Mouse (Mus musculus) CH12.LX (cell line): ENCODE results near the gene Tnfrsf11a. TPM values are rescaled to one million over a fixed set of nuclear protein-coding genes. Genes with fewer than 3 reads are reported as not detected.
A peak's percentile ranks its signal among the peaks of the same experiment; 100 is the strongest.

Experiments used
- DNase-seq: peaks from one replicate; pipeline ENCODE4 v3.0.0-alpha.2; 2013; ENCODE audit errors: extremely low read depth
- H3K27ac ChIP-seq: 2 replicates; pipeline ENCODE4 v1.5.1; 2012; ENCODE audit warnings: low read depth, mild to moderate bottlenecking, control low read depth, moderate library complexity; ENCODE audit not compliant: insufficient read depth
- H3K27me3 ChIP-seq: replicated peaks from 2 replicates; pipeline ENCODE3; 2012; ENCODE audit warnings: inconsistent platforms
- H3K36me3 ChIP-seq, 2 experiments: replicated peaks in 1 of 2; 2 replicates each; pipeline versions ENCODE3 to v1.6.1; 2012; ENCODE audit warnings: inconsistent platforms in 1 of 2, low read length in 1 of 2, mild to moderate bottlenecking in 1 of 2, mixed read lengths in 1 of 2, moderate library complexity in 1 of 2; ENCODE audit not compliant: control insufficient read depth in 1 of 2, insufficient read depth in 1 of 2
- H3K4me1 ChIP-seq, 2 experiments: 2 replicates each; pipeline ENCODE4 v1.6.1; 2012; ENCODE audit warnings: inconsistent platforms in 1 of 2, moderate library complexity in 1 of 2; ENCODE audit not compliant: insufficient read depth in 2 of 2, control insufficient read depth in 1 of 2
- H3K4me2 ChIP-seq: 2 replicates; pipeline ENCODE4 v1.6.1; 2012; ENCODE audit warnings: low read depth, mild to moderate bottlenecking, control low read depth; ENCODE audit not compliant: poor library complexity, insufficient read depth, severe bottlenecking
- H3K4me3 ChIP-seq, 3 experiments: fragments of 150-350 bp in 1 of 3; sonication (generic) in 1 of 3; replicated peaks in 1 of 3; 2 replicates each; pipeline versions ENCODE3 to v1.5.1; 2011 to 2012; ENCODE audit warnings: low read depth in 2 of 3, low read length in 2 of 3, mild to moderate bottlenecking in 2 of 3, moderate library complexity in 2 of 3, control low read depth in 1 of 3, improper control_type of control experiment in 1 of 3, inconsistent platforms in 1 of 3, mixed read lengths in 1 of 3; ENCODE audit not compliant: poor library complexity in 1 of 3
- H3K79me2 ChIP-seq: replicated peaks from 2 replicates; pipeline ENCODE4 v1.6.1; 2012; ENCODE audit warnings: mild to moderate bottlenecking, moderate library complexity; ENCODE audit not compliant: control insufficient read depth, poor library complexity, insufficient read depth, severe bottlenecking; ENCODE audit errors: extremely low read depth
- H3K9ac ChIP-seq: 2 replicates; pipeline ENCODE4 v1.6.1; 2012; ENCODE audit warnings: low read depth, mild to moderate bottlenecking, control low read depth, moderate library complexity; ENCODE audit not compliant: insufficient read depth
- H3K9me3 ChIP-seq: replicated peaks from 2 replicates; pipeline ENCODE3; 2012; ENCODE audit warnings: low read length, inconsistent platforms, mixed read lengths
- CHD1 ChIP-seq: IDR thresholded peaks from 2 replicates; pipeline ENCODE4 v1.6.1; 2012; ENCODE audit warnings: low read depth, low read length, improper control_type of control experiment, inconsistent platforms
- CTCF ChIP-seq, 2 experiments: IDR thresholded peaks in 1 of 2; conservative IDR thresholded peaks in 1 of 2; 2 replicates each; pipeline ENCODE4 v1.5.1; 2011 to 2012; ENCODE audit warnings: low read depth in 2 of 2, low read length in 2 of 2, improper control_type of control experiment in 1 of 2, inconsistent platforms in 1 of 2, mild to moderate bottlenecking in 1 of 2, moderate library complexity in 1 of 2
- ELF1 ChIP-seq: IDR thresholded peaks from 2 replicates; pipeline ENCODE4 v1.6.1; 2014; ENCODE audit warnings: low read depth, mild to moderate bottlenecking, inconsistent platforms, low read length, improper control_type of control experiment
- EP300 ChIP-seq: IDR thresholded peaks from 2 replicates; pipeline ENCODE4 v1.6.1; 2011; ENCODE audit warnings: low read length, improper control_type of control experiment
- GABPA ChIP-seq: IDR thresholded peaks from 2 replicates; pipeline ENCODE4 v1.6.1; 2012; ENCODE audit warnings: low read depth, low read length, improper control_type of control experiment, inconsistent platforms; ENCODE audit not compliant: insufficient replicate concordance
- HCFC1 ChIP-seq: IDR thresholded peaks from 2 replicates; pipeline ENCODE4 v1.6.1; 2012; ENCODE audit warnings: low read depth, mild to moderate bottlenecking, inconsistent platforms, low read length, improper control_type of control experiment
- JUND ChIP-seq: conservative IDR thresholded peaks from 2 replicates; pipeline ENCODE4 v1.6.1; 2011; ENCODE audit warnings: low read depth, low read length, improper control_type of control experiment
- KAT2A ChIP-seq: IDR thresholded peaks from 2 replicates; pipeline ENCODE4 v1.6.1; 2012; ENCODE audit warnings: low read length, improper control_type of control experiment, inconsistent platforms; ENCODE audit not compliant: insufficient replicate concordance
- MAX ChIP-seq: IDR thresholded peaks from 2 replicates; pipeline ENCODE4 v1.6.1; 2011; ENCODE audit warnings: low read length, improper control_type of control experiment
- MEF2A ChIP-seq: IDR thresholded peaks from 2 replicates; pipeline ENCODE4 v1.6.1; 2014; ENCODE audit warnings: low read depth, mild to moderate bottlenecking, inconsistent platforms, low read length, improper control_type of control experiment, borderline replicate concordance
- MXI1 ChIP-seq: IDR thresholded peaks from 2 replicates; pipeline ENCODE4 v1.6.1; 2011; ENCODE audit warnings: mild to moderate bottlenecking, low read depth, low read length, improper control_type of control experiment
- MYC ChIP-seq: IDR thresholded peaks from 2 replicates; pipeline ENCODE4 v1.6.1; 2011; ENCODE audit warnings: low read depth, mild to moderate bottlenecking, improper control_type of control experiment, low read length
- NELFE ChIP-seq: IDR thresholded peaks from 2 replicates; pipeline ENCODE4 v1.6.1; 2011; ENCODE audit warnings: low read depth, low read length, improper control_type of control experiment
- PAX5 ChIP-seq: IDR thresholded peaks from 2 replicates; pipeline ENCODE4 v1.6.1; 2012; ENCODE audit warnings: low read length, inconsistent platforms, mixed read lengths
- POLR2AphosphoS2 ChIP-seq: IDR thresholded peaks from 2 replicates; pipeline ENCODE4 v1.6.1; 2011; ENCODE audit warnings: low read depth, low read length, improper control_type of control experiment
- RAD21 ChIP-seq: IDR thresholded peaks from 2 replicates; pipeline ENCODE4 v1.6.1; 2011; ENCODE audit warnings: low read depth, mild to moderate bottlenecking, low read length, improper control_type of control experiment, moderate library complexity
- RCOR1 ChIP-seq: conservative IDR thresholded peaks from 2 replicates; pipeline ENCODE4 v1.6.1; 2012; ENCODE audit warnings: low read depth, mild to moderate bottlenecking, inconsistent platforms, low read length, improper control_type of control experiment
- SMC3 ChIP-seq: IDR thresholded peaks from 2 replicates; pipeline ENCODE4 v1.6.1; 2011; ENCODE audit warnings: low read depth, low read length, improper control_type of control experiment
- TBP ChIP-seq: conservative IDR thresholded peaks from 2 replicates; pipeline ENCODE4 v1.6.1; 2011; ENCODE audit warnings: low read depth, low read length, improper control_type of control experiment
- UBTF ChIP-seq: IDR thresholded peaks from 2 replicates; pipeline ENCODE4 v1.6.1; 2012; ENCODE audit warnings: low read depth, mild to moderate bottlenecking, inconsistent platforms, low read length, improper control_type of control experiment, moderate library complexity
- USF1 ChIP-seq: IDR thresholded peaks from 2 replicates; pipeline ENCODE4 v1.6.1; 2014; ENCODE audit warnings: low read depth, mild to moderate bottlenecking, inconsistent platforms, low read length, improper control_type of control experiment
- USF2 ChIP-seq: conservative IDR thresholded peaks from 2 replicates; pipeline ENCODE4 v1.6.1; 2011; ENCODE audit warnings: low read depth, low read length, improper control_type of control experiment
- ZC3H11A ChIP-seq: IDR thresholded peaks from 2 replicates; pipeline ENCODE4 v1.6.1; 2012; ENCODE audit warnings: low read depth, mild to moderate bottlenecking, inconsistent platforms, low read length, improper control_type of control experiment
- ZKSCAN1 ChIP-seq: IDR thresholded peaks from 2 replicates; pipeline ENCODE4 v1.6.1; 2012; ENCODE audit warnings: low read depth, inconsistent platforms, low read length, improper control_type of control experiment, borderline replicate concordance
- ZMIZ1 ChIP-seq: IDR thresholded peaks from 2 replicates; pipeline ENCODE4 v1.6.1; 2012; ENCODE audit warnings: low read depth, mild to moderate bottlenecking, inconsistent platforms, low read length, improper control_type of control experiment
- ZNF384 ChIP-seq: IDR thresholded peaks from 2 replicates; pipeline ENCODE4 v1.6.1; 2012; ENCODE audit warnings: low read depth, low read length, improper control_type of control experiment, inconsistent platforms
- dilution Hi-C: fragments of 300-500 bp; cut with MboI; formaldehyde crosslinking; loops from 2 replicates; pipeline ENCODE4 v1.14.3; 2020; ENCODE audit warnings: low sequenced_read_pairs; ENCODE audit not compliant: extremely low pct_unique_long_range_greater_than_20kb, extremely low pct_ligation_motif_present
- in situ Hi-C: fragments of 300-500 bp; cut with MboI; formaldehyde crosslinking; loops from 3 replicates; pipeline ENCODE4 v1.14.3; 2019; ENCODE audit warnings: low sequenced_read_pairs, low pct_ligation_motif_present, low pct_unique_long_range_greater_than_20kb, mixed read lengths
- polyA plus RNA-seq: library from polyadenylated mRNA; unstranded; fragments of >175 nt; gene quantifications from 2 replicates; pipeline ENCODE4 v1.2.1, GENCODE M21; 2012; ENCODE audit warnings: low read depth; ENCODE audit not compliant: insufficient read length
- total RNA-seq, 2 experiments: library from RNA; depleted of rRNA; stranded (reverse); fragments of 300-350 nt in 1 of 2; fragments of >200 nt in 1 of 2; gene quantifications; 2 replicates each; pipeline ENCODE4 v1.2.3; 2012 to 2014

Tnfrsf11a gene
- total RNA-seq (2012; rRNA removed) (1.4 and 2.5 TPM in 2 replicates), total RNA-seq (2014; rRNA removed) (0.09 and 0.28 TPM in 2 replicates), polyA plus RNA-seq (0.20 and 0.55 TPM in 2 replicates)

GRCm38 (mm10) chr1:105780457-105781364, at the start of gene Tnfrsf11a:
Gene Tnfrsf11a (plus strand): TSS chr1:105780718.
- H3K9ac ChIP-seq = peak within 1 kb of the TSS; percentile 64; the same call in 1 of the 2 replicates
- H3K4me3 ChIP-seq = peak within 1 kb of the TSS; percentile 45 to 76 (median 50)
- peak within 1 kb of the TSS; percentile 76 for H3K4me2 ChIP-seq
- no peaks in the 10 kb centered on the region for H3K9me3 ChIP-seq
- dilution Hi-C loops = no loop called here
- in situ Hi-C loops = no loop called here
- H3K4me1 ChIP-seq = peaks cover 8 to 29% of the 10 kb centered on the region in 2 experiments; a peak in 3 of 4 replicates
- no peaks in the 10 kb centered on the region for H3K79me2 ChIP-seq
- H3K27ac ChIP-seq = no peak within 1 kb of the TSS
- TF ChIP-seq CTCF (conservative IDR thresholded peaks at IDR 0.05 in 1 of 2, IDR thresholded peaks at IDR 0.05 in 1 of 2; ENCODE audit: low read depth in 2 of 2, low read length in 2 of 2) = peak in 1 of 2 experiments; percentile 58; a peak in 2 of 4 replicates
- peak; percentile 21 for TF ChIP-seq RAD21
- TF ChIP-seq CHD1 = no peak
- TF ChIP-seq SMC3 = peak; percentile 33
- no peaks in the 10 kb centered on the region for H3K36me3 ChIP-seq
- no peak for DNase-seq
- no peaks in the 10 kb centered on the region for H3K27me3 ChIP-seq

- Histone ChIP-seq H3K9ac (no peak overlapping the region), H3K36me3 (peaks cover 12 to 43% of the 10 kb centered on the region in 2 experiments)
Measured at GRCm38 (mm10) chr1:105735318-105735717, 45.2 kb upstream of the Tnfrsf11a start.

GRCm38 (mm10) chr1:105738334-105738733, 42.2 kb upstream of the Tnfrsf11a start:
- H3K4me2 ChIP-seq = no peak overlapping the region
- TF ChIP-seq RAD21 (no peak), USF2 (no peak), ZNF384 (no peak), MAX (no peak), USF1 (no peak), JUND (no peak), GABPA (no peak), RCOR1 (no peak), ZMIZ1 (no peak), MXI1 (no peak), NELFE (no peak), UBTF (no peak), ZKSCAN1 (no peak), KAT2A (no peak), ELF1 (no peak), POLR2AphosphoS2 (no peak), TBP (no peak)

More at GRCm38 (mm10) chr1:105735318-105735717, 45.2 kb upstream of the Tnfrsf11a start:
- no peaks in the 10 kb centered on the region for H3K9me3 ChIP-seq
- H3K79me2 ChIP-seq = no peaks in the 10 kb centered on the region
- in situ Hi-C loops = no loop called here
- H3K27me3 ChIP-seq = no peaks in the 10 kb centered on the region
- H3K4me1 ChIP-seq = no peaks in the 10 kb centered on the region
- DNase-seq = peak; percentile 59
- H3K27ac ChIP-seq = no peak overlapping the region
- H3K4me2 ChIP-seq = no peak overlapping the region
- H3K4me3 ChIP-seq = no peak overlapping the region
- TF ChIP-seq MAX (peak; percentile 59; the same call in 1 of the 2 replicates), EP300 (no peak), SMC3 (peak; percentile 58), PAX5 (no peak), HCFC1 (no peak), MEF2A (no peak), CTCF (conservative IDR thresholded peaks at IDR 0.05 in 1 of 2, IDR thresholded peaks at IDR 0.05 in 1 of 2; ENCODE audit: low read depth in 2 of 2, low read length in 2 of 2) (peak; percentile 23 to 68; a peak in 3 of 4 replicates), MYC (peak; percentile 69; the same call in 1 of the 2 replicates), ZC3H11A (no peak), RAD21 (peak; percentile 52), MXI1 (peak; percentile 43; the same call in 1 of the 2 replicates)
- dilution Hi-C loops = no loop called here

More at GRCm38 (mm10) chr1:105738334-105738733, 42.2 kb upstream of the Tnfrsf11a start:
- Histone ChIP-seq H3K4me1 (no peaks in the 10 kb centered on the region), H3K79me2 (no peaks in the 10 kb centered on the region), H3K27ac (no peak overlapping the region), H3K9me3 (no peaks in the 10 kb centered on the region), H3K4me3 (no peak overlapping the region), H3K27me3 (no peaks in the 10 kb centered on the region), H3K36me3 (peaks cover 20 to 54% of the 10 kb centered on the region in 2 experiments), H3K9ac (no peak overlapping the region)
- in situ Hi-C loops (no loop called here), dilution Hi-C loops (no loop called here)
- DNase-seq = no peak
